Mouse (Mus musculus) frontal cortex, postnatal 36 days (tissue): ENCODE data around the gene Csf2ra.
A peak's percentile ranks its signal among the peaks of the same experiment; 100 is the strongest.
"Not testable (repeated sequence)": the region's sequence is repeated elsewhere in the genome, so short reads cannot be mapped to it uniquely, and the experiment has no call there.

Experiments used
- DNase-seq, 2 experiments: peaks; one replicate each; pipeline ENCODE4 v3.0.0; 2022; ENCODE audit warnings: low spot score in 2 of 2

Csf2ra gene

GRCm38 (mm10) chr19:61227941-61228701 is at the start of gene Csf2ra:
Csf2ra (minus strand) TSS chr19:61228429.
- no peak for DNase-seq

GRCm38 (mm10) chr19:61275446-61275845 is 47.2 kb upstream of the Csf2ra start:
- DNase-seq = no peak

GRCm38 (mm10) chr19:61269141-61269540 is 40.9 kb upstream of the Csf2ra start:
- DNase-seq = not testable (repeated sequence)

- DNase-seq = no peak
Observed at GRCm38 (mm10) chr19:61267141-61267540, 38.9 kb upstream of the Csf2ra start.

- peak; percentile 7 to 11 for DNase-seq
Observed at GRCm38 (mm10) chr19:61266651-61267050, 38.4 kb upstream of the Csf2ra start.

- peak; percentile 15 for DNase-seq
Observed at GRCm38 (mm10) chr19:61266246-61266615, 38.0 kb upstream of the Csf2ra start.

GRCm38 (mm10) chr19:61265349-61266245 is 37.4 kb upstream of the Csf2ra start:
- peak; percentile 9 to 42 for DNase-seq

GRCm38 (mm10) chr19:61264933-61265332 is 36.7 kb upstream of the Csf2ra start:
- DNase-seq = no peak

GRCm38 (mm10) chr19:61264227-61264626 is 36.0 kb upstream of the Csf2ra start:
- DNase-seq = no peak

GRCm38 (mm10) chr19:61261241-61261640 is 33.0 kb upstream of the Csf2ra start:
- DNase-seq = no peak

GRCm38 (mm10) chr19:61257733-61258132 is 29.5 kb upstream of the Csf2ra start:
- no peak for DNase-seq

- no peak for DNase-seq
Observed at GRCm38 (mm10) chr19:61256166-61256887, 28.1 kb upstream of the Csf2ra start.

- DNase-seq = not testable (repeated sequence)
Observed at GRCm38 (mm10) chr19:61247334-61247733, 19.1 kb upstream of the Csf2ra start.

- no peak for DNase-seq
Observed at GRCm38 (mm10) chr19:61244721-61245436, 16.6 kb upstream of the Csf2ra start.

- DNase-seq = no peak
Observed at GRCm38 (mm10) chr19:61237967-61238366, 9.7 kb upstream of the Csf2ra start.

GRCm38 (mm10) chr19:61234532-61234931 is 6.3 kb upstream of the Csf2ra start:
- no peak for DNase-seq

GRCm38 (mm10) chr19:61226928-61227854 is 1.0 kb downstream of the Csf2ra start:
- peak; percentile 87 to 89 for DNase-seq

GRCm38 (mm10) chr19:61226401-61226927 is 1.8 kb downstream of the Csf2ra start:
- DNase-seq = peak; percentile 77 to 78

- peak; percentile 82 to 90 for DNase-seq
Observed at GRCm38 (mm10) chr19:61225526-61226400, 2.5 kb downstream of the Csf2ra start.
